Mouse (Mus musculus) testis, adult 2 months (tissue): ENCODE data around the gene Tsn. TPM values are rescaled to one million over a fixed set of nuclear protein-coding genes. Genes with fewer than 3 reads are reported as not detected.

Experiments used
- H3K27ac ChIP-seq: fragments of 200-500 bp; 2 replicates; pipeline ENCODE4 v1.5.1; 2012; ENCODE audit warnings: low read depth, low read length; ENCODE audit not compliant: control insufficient read depth, insufficient read depth
- H3K27me3 ChIP-seq: fragments of 200-500 bp; 2 replicates; pipeline ENCODE4 v1.6.1; 2012; ENCODE audit warnings: mild to moderate bottlenecking, low read length, moderate library complexity; ENCODE audit not compliant: control insufficient read depth, insufficient read depth
- H3K36me3 ChIP-seq: fragments of 200-500 bp; 2 replicates; pipeline ENCODE4 v1.6.1; 2012; ENCODE audit warnings: mild to moderate bottlenecking, low read length; ENCODE audit not compliant: control insufficient read depth, insufficient read depth
- H3K4me1 ChIP-seq: fragments of 200-500 bp; 2 replicates; pipeline ENCODE4 v1.6.1; 2012; ENCODE audit warnings: low read length; ENCODE audit not compliant: control insufficient read depth, insufficient read depth
- H3K4me3 ChIP-seq: fragments of 200-500 bp; 2 replicates; pipeline ENCODE4 v1.5.1; 2012; ENCODE audit warnings: low read depth, mild to moderate bottlenecking, low read length, moderate library complexity, mixed read lengths; ENCODE audit not compliant: control insufficient read depth
- CTCF ChIP-seq: fragments of 200-500 bp; IDR thresholded peaks from 2 replicates; pipeline ENCODE4 v1.5.1; 2012; ENCODE audit warnings: low read depth, mild to moderate bottlenecking, inconsistent platforms, low read length, moderate library complexity; ENCODE audit not compliant: control insufficient read depth, insufficient read depth, insufficient replicate concordance
- POLR2A ChIP-seq: fragments of 200-500 bp; IDR thresholded peaks from 2 replicates; pipeline ENCODE4 v1.6.1; 2012; ENCODE audit warnings: low read depth, mild to moderate bottlenecking, inconsistent platforms, low read length, moderate library complexity; ENCODE audit not compliant: control insufficient read depth
- polyA plus RNA-seq: library from polyadenylated mRNA; depleted of rRNA; stranded (reverse); fragments of >200 nt; gene quantifications from 2 replicates; pipeline ENCODE4 v1.2.3, GENCODE M21; 2012; rRNA removed

Gene Tsn
- 27.3 and 29.4 TPM in 2 replicates for polyA plus RNA-seq

DNA sequence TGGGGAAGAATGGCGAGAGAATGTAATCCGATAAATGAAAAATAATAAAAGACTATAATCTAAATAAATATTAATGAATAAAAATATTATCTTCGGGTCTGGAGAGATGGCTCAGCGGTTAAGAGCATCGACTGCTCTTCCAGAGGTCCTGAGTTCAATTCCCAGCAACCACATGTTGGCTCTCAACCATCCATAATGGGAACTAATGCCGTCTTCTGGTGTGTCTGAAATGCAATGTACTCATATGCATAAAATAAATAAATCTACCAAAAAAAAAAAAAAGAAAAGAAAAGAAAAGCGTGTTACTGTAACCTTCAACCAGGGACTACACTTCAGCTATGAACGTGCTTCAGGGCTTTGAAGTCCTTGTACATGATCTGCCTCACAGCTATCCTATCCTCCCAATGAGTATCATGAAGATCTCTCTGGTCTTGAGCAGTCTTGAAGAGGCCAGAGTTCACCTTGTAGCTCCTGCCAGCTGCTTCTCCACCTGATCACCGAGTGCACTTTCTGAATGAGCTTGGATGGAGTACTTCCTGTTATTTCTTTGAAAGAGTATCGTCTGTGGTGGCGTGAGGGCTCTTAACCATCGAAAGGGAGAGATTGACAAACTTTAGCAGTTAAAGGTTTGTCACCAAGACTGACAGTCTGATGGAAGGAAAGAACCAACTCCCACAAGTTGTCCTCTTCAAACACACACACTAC, at the start of gene Tsn:
Tsn (minus strand) TSS at position 118 of the 705 bp plus-strand sequence.
- no peaks in the 10 kb centered on the region for H3K36me3 ChIP-seq
- TF ChIP-seq POLR2A (no peak), CTCF (no peak)
- no peaks in the 10 kb centered on the region for H3K27me3 ChIP-seq
- H3K4me1 ChIP-seq, result peaks cover 5% of the 10 kb centered on the region; the same call in 1 of the 2 replicates
- peak within 1 kb of the TSS; percentile 98 for H3K27ac ChIP-seq
- H3K4me3 ChIP-seq, result peak within 1 kb of the TSS; percentile 87

GRCm38 (mm10) chr1:118359071-118359761, 47.7 kb upstream of the Tsn start:
- Histone ChIP-seq H3K4me1 (no peaks in the 10 kb centered on the region), H3K27ac (no peak overlapping the region), H3K27me3 (no peaks in the 10 kb centered on the region), H3K4me3 (no peak overlapping the region), H3K36me3 (no peaks in the 10 kb centered on the region)
- TF ChIP-seq CTCF (no peak), POLR2A (no peak)

DNA sequence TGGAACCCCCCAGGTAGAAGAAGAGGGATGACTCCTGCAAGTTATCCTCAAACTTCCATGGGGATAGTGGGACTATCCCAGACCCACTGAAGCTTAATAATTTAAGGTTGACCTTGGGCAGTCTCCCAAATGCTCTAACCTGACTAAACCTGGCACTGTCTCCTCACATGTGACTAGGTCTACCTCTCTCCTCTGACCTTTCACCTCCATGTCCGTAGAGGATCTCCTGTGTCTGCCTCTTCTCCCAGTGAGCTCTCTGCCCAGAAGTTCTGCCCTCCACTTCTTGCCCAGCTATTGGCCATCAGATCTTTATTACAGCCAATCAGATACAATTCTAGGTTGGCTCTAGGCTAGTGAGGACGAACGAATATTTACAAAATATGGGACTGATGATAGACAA, 38.4 kb upstream of the Tsn start:
- Histone ChIP-seq H3K27ac (no peak overlapping the region), H3K36me3 (no peaks in the 10 kb centered on the region), H3K4me1 (peaks cover 2% of the 10 kb centered on the region; the same call in 1 of the 2 replicates), H3K27me3 (no peaks in the 10 kb centered on the region), H3K4me3 (no peak overlapping the region)
- no peak for TF ChIP-seq POLR2A
- TF ChIP-seq CTCF, result no peak

- Histone ChIP-seq H3K36me3 (no peaks in the 10 kb centered on the region), H3K4me3 (no peak overlapping the region), H3K27ac (no peak overlapping the region), H3K4me1 (peaks cover 6% of the 10 kb centered on the region; the same call in 1 of the 2 replicates), H3K27me3 (no peaks in the 10 kb centered on the region)
- no peak for TF ChIP-seq CTCF
- no peak for TF ChIP-seq POLR2A
Measured at GRCm38 (mm10) chr1:118343649-118344435, 32.3 kb upstream of the Tsn start.

GRCm38 (mm10) chr1:118337921-118338320, 26.4 kb upstream of the Tsn start:
- TF ChIP-seq CTCF (no peak), POLR2A (no peak)
- H3K4me3 ChIP-seq, result no peak overlapping the region
- no peaks in the 10 kb centered on the region for H3K4me1 ChIP-seq
- no peaks in the 10 kb centered on the region for H3K27me3 ChIP-seq
- no peaks in the 10 kb centered on the region; the same call in 1 of the 2 replicates for H3K36me3 ChIP-seq
- H3K27ac ChIP-seq, result no peak overlapping the region

GRCm38 (mm10) chr1:118335847-118336246, 24.3 kb upstream of the Tsn start:
- TF ChIP-seq POLR2A (no peak), CTCF (no peak)
- H3K36me3 ChIP-seq, result peaks cover 2% of the 10 kb centered on the region
- no peaks in the 10 kb centered on the region for H3K4me1 ChIP-seq
- no peaks in the 10 kb centered on the region for H3K27me3 ChIP-seq
- no peak overlapping the region for H3K27ac ChIP-seq
- H3K4me3 ChIP-seq, result no peak overlapping the region

- Histone ChIP-seq H3K4me3 (no peak overlapping the region), H3K4me1 (no peaks in the 10 kb centered on the region), H3K27ac (no peak overlapping the region), H3K36me3 (peaks cover 2% of the 10 kb centered on the region), H3K27me3 (no peaks in the 10 kb centered on the region)
- TF ChIP-seq CTCF (no peak), POLR2A (no peak)
Measured at GRCm38 (mm10) chr1:118334749-118335713, 23.5 kb upstream of the Tsn start.
